Mouse (Mus musculus): ENCODE data around the gene Nectin4. TPM values are rescaled to one million over a fixed set of nuclear protein-coding genes. Genes with fewer than 3 reads are reported as not detected.

Nectin4 gene
- polyA plus RNA-seq, 1 experiment from 2014 or later: 0.04 TPM

- no peak for TF ChIP-seq CTCF (IDR thresholded peaks at IDR 0.05)
- in situ Hi-C loops (cut with MboI; ENCODE audit: low pct_unique_long_range_greater_than_20kb): no loop called here
- DNase-seq (ENCODE audit: low read depth, low spot score) (no peak), ATAC-seq (no peak)
- CTCF ChIA-PET: interaction anchor here (0.6 to 1.4 kb wide), 2 partner anchors 24 to 218 kb away, joined by 3 read pairs; no protein-coding TSS in a partner anchor
- no peaks in the 10 kb centered on the region for H3K27me3 ChIP-seq
- POLR2A ChIA-PET: interaction anchor here (1.5 kb wide), 1 partner anchor 16 kb away, joined by 6 read pairs; the partner anchor contains the start of genes Nit1 and Pfdn2
Measured at GRCm38 (mm10) chr1:171330216-171330560, 39.7 kb upstream of the Nectin4 start.

GRCm38 (mm10) chr1:171342262-171343207 lies 27.4 kb upstream of the Nectin4 start:
- ATAC-seq: peak; percentile 29
- in situ Hi-C loops (cut with MboI; ENCODE audit: low pct_unique_long_range_greater_than_20kb): no loop called here
- CTCF ChIA-PET: interaction anchor here (1.5 kb wide), 1 partner anchor 14 kb away, joined by 3 read pairs; the partner anchor contains the start of gene Dedd

GRCm38 (mm10) chr1:171343922-171344677 lies 25.8 kb upstream of the Nectin4 start:
- in situ Hi-C loops (cut with MboI; ENCODE audit: low pct_unique_long_range_greater_than_20kb): no loop called here
- no peaks in the 10 kb centered on the region for H3K27me3 ChIP-seq
- ChIA-PET CTCF (interaction anchor here (1.0 to 1.1 kb wide), 2 partner anchors 12 to 14 kb away, joined by 3 to 4 read pairs; no protein-coding TSS in a partner anchor), POLR2A (interaction anchor here (0.6 to 2.4 kb wide), 6 partner anchors 12 to 1797 kb away, joined by 3 to 10 read pairs (median 4); partner anchors contain the start of genes B4galt3 and Dedd)
- ATAC-seq: no peak
- TF ChIP-seq CTCF (IDR thresholded peaks at IDR 0.05): no peak
- DNase-seq (ENCODE audit: low read depth, low spot score): no peak

More at GRCm38 (mm10) chr1:171342262-171343207, 27.4 kb upstream of the Nectin4 start:
- H3K27me3 ChIP-seq: no peaks in the 10 kb centered on the region
- POLR2A ChIA-PET: interaction anchor here (0.5 to 1.6 kb wide), 2 partner anchors 10 to 11 kb away, joined by 3 to 5 read pairs; no protein-coding TSS in a partner anchor
- TF ChIP-seq CTCF (IDR thresholded peaks at IDR 0.05): no peak
- no peak for DNase-seq (ENCODE audit: low read depth, low spot score)

GRCm38 (mm10) chr1:171344715-171345114 lies 25.2 kb upstream of the Nectin4 start:
- no peak for TF ChIP-seq CTCF (IDR thresholded peaks at IDR 0.05)
- ATAC-seq (no peak), DNase-seq (ENCODE audit: low read depth, low spot score) (no peak)
- ChIA-PET POLR2A (interaction anchor here (0.6 to 2.4 kb wide), 4 partner anchors 12 to 1796 kb away, joined by 3 to 10 read pairs (median 4); partner anchors contain the start of genes B4galt3 and Dedd), CTCF (interaction anchor here (1.0 to 1.2 kb wide), 3 partner anchors 12 to 16 kb away, joined by 3 to 4 read pairs (median 3); partner anchors contain the start of gene Dedd)
- in situ Hi-C loops (cut with MboI; ENCODE audit: low pct_unique_long_range_greater_than_20kb): no loop called here
- H3K27me3 ChIP-seq: no peaks in the 10 kb centered on the region

GRCm38 (mm10) chr1:171345225-171346094 lies 24.4 kb upstream of the Nectin4 start, which contains the start of the genes Nit1 and Pfdn2:
Gene Nit1, minus strand, starts transcription at chr1:171345646.
Gene Pfdn2, plus strand, starts transcription at chr1:171345670.
- ChIA-PET POLR2A (interaction anchor here (0.6 to 2.4 kb wide), 3 partner anchors 15 to 1647 kb away, joined by 3 to 10 read pairs (median 6); partner anchors contain the start of gene Dedd), CTCF (interaction anchor here (1.0 to 1.2 kb wide), 3 partner anchors 11 to 17 kb away, joined by 3 to 4 read pairs (median 4); partner anchors contain the start of gene Dedd)
- in situ Hi-C loops (cut with MboI; ENCODE audit: low pct_unique_long_range_greater_than_20kb): no loop called here
- DNase-seq (ENCODE audit: low read depth, low spot score) (no peak), ATAC-seq (peak; percentile 86)
- no peak for TF ChIP-seq CTCF (IDR thresholded peaks at IDR 0.05)
- H3K27me3 ChIP-seq: no peaks in the 10 kb centered on the region

- ChIA-PET CTCF (interaction anchor here (1.1 to 1.2 kb wide), 2 partner anchors 12 to 18 kb away, joined by 3 to 4 read pairs; partner anchors contain the start of gene Dedd), POLR2A (interaction anchor here (0.6 to 2.4 kb wide), 3 partner anchors 16 to 1647 kb away, joined by 3 to 10 read pairs (median 6); partner anchors contain the start of gene Dedd)
- no peaks in the 10 kb centered on the region for H3K27me3 ChIP-seq
- ATAC-seq: no peak
- DNase-seq (ENCODE audit: low read depth, low spot score): no peak
- in situ Hi-C loops (cut with MboI; ENCODE audit: low pct_unique_long_range_greater_than_20kb): no loop called here
- TF ChIP-seq CTCF (IDR thresholded peaks at IDR 0.05): no peak
Measured at GRCm38 (mm10) chr1:171346095-171346450, 23.8 kb upstream of the Nectin4 start.

- H3K27me3 ChIP-seq: no peaks in the 10 kb centered on the region
- ATAC-seq (no peak), DNase-seq (ENCODE audit: low read depth, low spot score) (no peak)
- no peak for TF ChIP-seq CTCF (IDR thresholded peaks at IDR 0.05)
- in situ Hi-C loops (cut with MboI; ENCODE audit: low pct_unique_long_range_greater_than_20kb): no loop called here
- CTCF ChIA-PET: interaction anchor here (1.5 to 2.5 kb wide), 3 partner anchors 10 to 23 kb away, joined by 3 to 7 read pairs (median 4); partner anchors contain the start of gene Klhdc9
- POLR2A ChIA-PET: interaction anchor here (0.6 to 0.8 kb wide), 2 partner anchors 10 to 112 kb away, joined by 3 read pairs; no protein-coding TSS in a partner anchor
Measured at GRCm38 (mm10) chr1:171348665-171349064, 21.2 kb upstream of the Nectin4 start.

GRCm38 (mm10) chr1:171349210-171349609 lies 20.7 kb upstream of the Nectin4 start:
- DNase-seq (ENCODE audit: low read depth, low spot score): no peak
- POLR2A ChIA-PET: interaction anchor here (0.8 kb wide), 1 partner anchor 9 kb away, joined by 3 read pairs; no protein-coding TSS in a partner anchor

More at GRCm38 (mm10) chr1:171349210-171349609, 20.7 kb upstream of the Nectin4 start:
- in situ Hi-C loops (cut with MboI; ENCODE audit: low pct_unique_long_range_greater_than_20kb): no loop called here
- no peaks in the 10 kb centered on the region for H3K27me3 ChIP-seq
- no peak for ATAC-seq
- CTCF ChIA-PET: interaction anchor here (0.9 to 2.5 kb wide), 5 partner anchors 9 to 120 kb away, joined by 3 to 7 read pairs (median 4); partner anchors contain the start of gene Klhdc9
- TF ChIP-seq CTCF (IDR thresholded peaks at IDR 0.05): no peak

Measured in Patski (cell line).